Mouse (Mus musculus) forebrain, embryonic 15.5 days (tissue): ENCODE results near the gene Mto1. TPM values are rescaled to one million over a fixed set of nuclear protein-coding genes. Genes with fewer than 3 reads are reported as not detected.
"Not testable (repeated sequence)": the region's sequence is repeated elsewhere in the genome, so short reads cannot be mapped to it uniquely, and the experiment has no call there.

Experiments
- ATAC-seq: fragments of 200-750 bp; cut with Nextera tagmentation; replicated peaks from 2 replicates; pipeline ENCODE4 v1.8.0; 2017; ENCODE audit warnings: mild to moderate bottlenecking, moderate TSS enrichment, moderate library complexity
- H3K27ac ChIP-seq: fragments of 300-500 bp; sonication (generic); replicated peaks from 2 replicates; pipeline ENCODE4 v1.5.1; 2015; ENCODE audit warnings: mild to moderate bottlenecking, inconsistent platforms
- H3K27me3 ChIP-seq: fragments of 300-500 bp; sonication (generic); 2 replicates; pipeline ENCODE4 v1.6.1; 2015; ENCODE audit warnings: inconsistent platforms
- H3K36me3 ChIP-seq: fragments of 300-500 bp; sonication (generic); 2 replicates; pipeline ENCODE4 v1.6.1; 2015; ENCODE audit warnings: mild to moderate bottlenecking, inconsistent platforms
- H3K4me1 ChIP-seq: fragments of 300-500 bp; sonication (generic); 2 replicates; pipeline ENCODE4 v1.6.1; 2015; ENCODE audit warnings: inconsistent platforms
- H3K4me2 ChIP-seq: fragments of 300-500 bp; sonication (generic); replicated peaks from 2 replicates; pipeline ENCODE4 v1.6.1; 2015; ENCODE audit warnings: mild to moderate bottlenecking, inconsistent platforms
- H3K4me3 ChIP-seq: fragments of 300-500 bp; sonication (generic); 2 replicates; pipeline ENCODE4 v1.5.1; 2015; ENCODE audit warnings: mild to moderate bottlenecking, inconsistent platforms
- H3K9ac ChIP-seq: fragments of 300-500 bp; sonication (generic); replicated peaks from 2 replicates; pipeline ENCODE4 v1.6.1; 2015; ENCODE audit warnings: mild to moderate bottlenecking, inconsistent platforms
- H3K9me3 ChIP-seq: fragments of 300-500 bp; sonication (generic); 2 replicates; pipeline ENCODE4 v1.6.1; 2016; ENCODE audit warnings: inconsistent platforms
- WGBS: fragments of 180-500 bp; shearing (Covaris S2); methylation state at CpG from one replicate; pipeline ENCODE4 v1.1.7; 2015; ENCODE audit warnings: mixed read lengths; 5-methylcytosine and 5-hydroxymethylcytosine counted together
- polyA plus RNA-seq: library from polyadenylated mRNA; unstranded; fragments of >200 nt; fragmentation: Nextera tagmentation; extraction: Ambion mirVana; gene quantifications from 2 replicates; pipeline ENCODE4 v1.2.1, GENCODE M21; 2015

Mto1 gene
- polyA plus RNA-seq, 1 experiment from 2014 or later: 26.6 TPM

DNA sequence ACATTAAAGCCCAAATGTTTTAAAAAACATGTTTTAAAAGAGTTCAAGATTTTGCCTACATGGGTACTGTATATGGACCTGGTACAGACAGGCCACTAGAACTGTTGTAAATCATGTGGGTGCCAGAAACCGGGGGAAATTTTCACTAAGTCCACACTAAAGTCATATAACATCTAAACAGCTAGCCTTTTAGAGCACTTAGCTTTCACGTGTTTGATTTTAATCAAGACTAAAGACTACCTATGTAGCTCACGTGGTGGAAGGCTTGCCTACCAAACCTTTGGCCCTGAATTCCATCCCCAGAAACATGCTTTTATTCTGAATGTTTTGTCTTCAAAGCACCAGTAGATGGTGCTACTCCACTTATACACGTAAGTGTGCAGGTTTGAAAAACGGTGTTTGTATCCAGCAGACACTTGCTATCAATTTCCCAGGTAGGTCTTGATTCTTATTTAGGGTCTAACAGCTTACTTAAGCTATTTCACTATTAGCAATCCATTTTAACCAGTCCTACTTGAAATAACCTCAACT, 29.1 kb downstream of the Mto1 start:
- Histone ChIP-seq H3K4me1 (peaks cover 30% of the 10 kb centered on the region), H3K27ac (peak overlapping the region; percentile 20; the same call in 1 of the 2 replicates), H3K36me3 (peaks cover 60% of the 10 kb centered on the region), H3K9ac (no peak overlapping the region), H3K4me2 (no peak overlapping the region), H3K4me3 (no peak overlapping the region), H3K9me3 (no peaks in the 10 kb centered on the region), H3K27me3 (no peaks in the 10 kb centered on the region)
- no peak for ATAC-seq
- 6% methylated on average over 5 of the region's 5 CpGs for whole genome bisulfite sequencing

DNA sequence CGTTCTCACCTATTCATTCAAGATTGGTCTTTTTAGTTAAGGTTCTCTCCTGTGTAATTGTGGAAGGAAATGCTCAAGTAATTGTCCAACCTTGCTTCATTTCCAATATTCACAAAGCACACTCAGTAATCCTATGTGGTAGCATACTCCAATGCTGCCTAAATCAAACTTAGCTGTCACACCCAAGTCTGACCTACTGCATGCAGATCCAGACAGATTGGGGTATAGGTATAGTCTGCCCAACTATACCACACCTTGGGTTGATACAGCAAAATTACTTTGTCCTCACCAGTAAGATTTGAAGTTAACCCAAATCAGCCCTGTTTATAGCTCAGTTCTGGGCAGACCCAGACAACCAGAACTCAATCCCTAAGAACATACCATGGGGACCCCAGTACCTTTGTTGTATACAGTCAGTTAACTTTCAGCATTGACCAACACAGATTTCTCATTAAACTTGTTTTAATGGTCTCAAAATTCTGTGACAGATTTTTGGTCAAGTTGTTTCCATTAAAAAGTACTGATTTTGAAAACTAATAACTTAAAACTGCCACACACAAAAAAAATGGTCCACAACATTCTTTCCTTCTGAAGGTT, 30.1 kb downstream of the Mto1 start:
- 42% methylated on average over 1 of the region's 1 CpGs for WGBS
- not testable (repeated sequence) for ATAC-seq, H3K4me2 ChIP-seq

DNA sequence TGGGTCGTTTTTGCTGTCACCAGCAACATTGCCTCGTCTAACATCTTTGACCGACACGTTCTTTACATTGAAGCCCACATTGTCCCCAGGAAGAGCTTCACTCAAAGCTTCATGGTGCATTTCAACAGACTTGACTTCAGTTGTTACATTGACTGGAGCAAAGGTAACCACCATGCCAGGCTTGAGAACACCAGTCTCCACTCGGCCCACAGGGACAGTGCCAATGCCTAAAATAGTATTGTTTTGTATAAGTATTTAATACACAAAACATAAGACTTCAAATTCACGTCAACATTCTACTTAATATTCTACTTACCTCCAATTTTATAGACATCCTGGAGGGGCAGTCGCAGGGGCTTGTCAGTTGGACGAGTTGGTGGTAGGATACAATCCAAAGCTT, 31.3 kb downstream of the Mto1 start:
- H3K27me3 ChIP-seq, ATAC-seq, H3K9me3 ChIP-seq, H3K27ac ChIP-seq: not testable (repeated sequence)
- H3K9ac ChIP-seq: peak overlapping the region; percentile 33
- peaks cover 42% of the 10 kb centered on the region for H3K4me1 ChIP-seq
- peaks cover 44% of the 10 kb centered on the region for H3K36me3 ChIP-seq
- H3K4me2 ChIP-seq: peak overlapping the region; percentile 68
- H3K4me3 ChIP-seq: peak overlapping the region; percentile 95
- 24% methylated on average over 8 of the region's 8 CpGs for WGBS

More for the DNA sequence above, 30.1 kb downstream of the Mto1 start:
- H3K9me3 ChIP-seq, H3K27me3 ChIP-seq, H3K9ac ChIP-seq, H3K4me3 ChIP-seq: not testable (repeated sequence)
- Histone ChIP-seq H3K4me1 (peaks cover 38% of the 10 kb centered on the region), H3K27ac (peak overlapping the region; percentile 9; the same call in 1 of the 2 replicates), H3K36me3 (peaks cover 56% of the 10 kb centered on the region)

DNA sequence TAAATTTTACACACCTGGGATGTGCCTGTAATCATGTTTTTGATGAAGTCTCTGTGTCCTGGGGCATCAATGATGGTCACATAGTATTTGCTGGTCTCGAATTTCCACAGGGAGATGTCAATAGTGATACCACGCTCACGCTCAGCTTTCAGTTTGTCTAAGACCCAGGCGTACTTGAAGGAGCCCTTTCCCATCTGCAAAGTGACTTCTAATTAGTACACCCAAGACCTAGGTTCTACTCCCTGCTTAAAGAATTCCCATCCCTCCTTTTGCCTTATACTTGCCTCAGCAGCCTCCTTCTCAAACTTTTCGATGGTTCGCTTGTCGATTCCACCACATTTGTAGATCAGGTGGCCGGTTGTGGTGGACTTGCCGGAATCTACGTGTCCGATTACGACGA, 32.2 kb downstream of the Mto1 start:
- Histone ChIP-seq H3K36me3 (peaks cover 35% of the 10 kb centered on the region), H3K27ac (peak overlapping the region; percentile 96), H3K4me2 (peak overlapping the region; percentile 68), H3K9ac (peak overlapping the region; percentile 93), H3K4me3 (peak overlapping the region; percentile 95), H3K4me1 (peaks cover 42% of the 10 kb centered on the region)
- WGBS: under 1% methylated on average over 13 of the region's 13 CpGs
- not testable (repeated sequence) for H3K9me3 ChIP-seq, H3K27me3 ChIP-seq, ATAC-seq

DNA sequence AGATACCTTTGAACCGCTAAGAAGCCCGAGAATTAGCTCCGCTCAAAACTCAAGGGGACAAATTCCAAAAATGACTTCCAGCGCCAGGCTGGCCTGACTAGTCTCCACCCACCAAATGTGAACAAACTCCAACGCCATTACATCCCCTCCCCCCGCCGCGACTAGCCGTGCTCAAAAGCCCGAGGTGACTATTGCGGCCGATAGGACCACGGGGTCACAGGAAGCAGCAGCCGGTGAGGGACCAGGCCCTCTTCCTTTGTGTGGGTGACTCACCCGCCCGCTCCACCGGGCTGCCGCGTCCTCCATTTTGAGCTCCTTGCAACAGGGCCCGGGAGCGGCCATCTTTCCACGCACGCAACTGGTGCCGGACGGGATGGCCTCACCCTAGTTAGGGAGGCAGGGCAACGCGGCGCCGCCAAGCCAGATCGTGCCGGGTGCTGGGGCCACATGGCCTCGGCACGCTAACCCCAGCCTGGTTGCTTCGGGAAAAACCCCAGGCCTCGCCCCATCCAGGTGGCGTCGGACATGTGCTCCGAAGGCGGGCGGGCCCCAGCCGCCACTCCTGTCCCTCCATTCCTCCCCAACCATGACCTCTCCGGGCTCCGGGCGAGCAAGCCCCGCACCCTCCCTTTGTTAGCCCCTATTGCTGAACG, 32.8 kb downstream of the Mto1 start:
- WGBS: under 1% methylated on average over 46 of the region's 46 CpGs
- peak overlapping the region; percentile 96 for H3K27ac ChIP-seq
- H3K27me3 ChIP-seq: no peaks in the 10 kb centered on the region
- ATAC-seq: peak; percentile 18
- H3K9me3 ChIP-seq: no peaks in the 10 kb centered on the region
- peaks cover 42% of the 10 kb centered on the region for H3K4me1 ChIP-seq
- H3K4me3 ChIP-seq: peak overlapping the region; percentile 95
- peak overlapping the region; percentile 93 for H3K9ac ChIP-seq
- H3K36me3 ChIP-seq: peaks cover 33% of the 10 kb centered on the region
- peak overlapping the region; percentile 68 for H3K4me2 ChIP-seq

DNA sequence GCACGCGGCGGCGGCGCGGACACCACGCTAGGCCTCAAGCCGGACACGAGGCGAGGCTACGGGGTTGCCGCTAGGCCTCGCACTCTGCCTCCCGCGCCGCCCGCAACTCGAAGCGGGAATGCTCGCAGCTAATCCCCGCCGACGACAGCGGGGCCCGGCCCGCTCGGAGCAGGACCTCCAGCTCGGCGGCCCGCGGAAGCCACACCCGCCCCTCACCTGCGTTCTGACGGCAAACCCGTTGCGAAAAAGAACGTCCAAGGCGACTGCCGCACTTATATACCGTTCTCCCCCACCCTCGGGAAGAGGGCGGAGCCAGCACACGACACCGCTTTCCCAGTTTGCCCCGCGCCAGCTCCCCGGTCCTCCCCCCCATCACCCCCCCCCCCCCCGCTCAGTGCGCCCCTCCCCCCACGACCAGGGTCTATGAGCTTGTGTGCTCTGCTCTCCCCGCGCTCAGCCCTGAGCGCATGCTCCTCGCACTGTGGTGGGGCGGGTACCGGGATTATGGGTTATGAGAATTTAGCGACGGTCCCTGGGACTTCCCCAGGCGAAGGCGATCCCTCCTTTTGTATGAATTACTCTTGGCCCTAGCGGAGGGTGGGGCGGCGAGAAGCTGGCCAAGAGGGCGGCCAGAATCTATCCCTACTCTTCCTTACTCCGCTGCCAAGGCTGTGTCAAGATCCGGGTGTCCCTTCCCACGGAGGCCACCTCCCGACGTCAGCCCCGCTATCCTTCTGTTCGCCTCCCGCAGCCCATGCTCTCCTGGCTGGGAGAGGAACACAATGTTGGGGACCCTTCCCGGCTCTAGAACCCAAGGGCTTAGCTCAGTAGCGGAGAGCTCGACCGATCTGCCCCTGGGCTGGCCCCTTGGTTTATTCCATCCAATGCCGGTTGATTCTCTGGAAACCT, 33.7 kb downstream of the Mto1 start:
- Histone ChIP-seq H3K9me3 (no peaks in the 10 kb centered on the region), H3K4me2 (peak overlapping the region; percentile 68), H3K9ac (peak overlapping the region; percentile 93), H3K4me3 (peak overlapping the region; percentile 95), H3K36me3 (peaks cover 28% of the 10 kb centered on the region), H3K4me1 (peaks cover 42% of the 10 kb centered on the region), H3K27ac (peak overlapping the region; percentile 99), H3K27me3 (no peaks in the 10 kb centered on the region)
- peak; percentile 99 for ATAC-seq
- WGBS: under 1% methylated on average over 76 of the region's 77 CpGs

DNA sequence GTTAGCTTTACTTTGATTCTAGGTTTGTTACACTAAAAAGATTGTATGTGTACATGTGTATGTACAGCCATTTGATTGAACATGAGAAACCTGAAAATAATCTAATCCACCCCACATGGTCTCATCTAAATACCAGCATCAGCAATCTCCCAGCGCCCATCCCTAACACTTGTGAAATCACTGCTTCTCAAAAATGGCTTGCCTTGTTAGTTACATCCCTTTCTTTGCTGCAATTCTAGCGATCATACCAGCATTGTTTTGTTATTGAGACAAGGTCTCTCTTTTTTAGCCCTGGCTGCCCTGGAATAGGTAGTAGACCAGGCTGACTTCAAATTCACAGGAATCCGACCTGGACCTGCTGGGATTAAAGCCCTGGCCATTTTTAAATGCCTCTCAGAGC, 34.4 kb downstream of the Mto1 start:
- Histone ChIP-seq H3K9me3 (no peaks in the 10 kb centered on the region), H3K9ac (peak overlapping the region; percentile 82), H3K27ac (peak overlapping the region; percentile 99), H3K4me1 (peaks cover 36% of the 10 kb centered on the region), H3K27me3 (no peaks in the 10 kb centered on the region), H3K4me2 (peak overlapping the region; percentile 54), H3K36me3 (peaks cover 21% of the 10 kb centered on the region), H3K4me3 (peak overlapping the region; percentile 59)
- no peak for ATAC-seq
- whole genome bisulfite sequencing: 6% methylated on average over 3 of the region's 3 CpGs

DNA sequence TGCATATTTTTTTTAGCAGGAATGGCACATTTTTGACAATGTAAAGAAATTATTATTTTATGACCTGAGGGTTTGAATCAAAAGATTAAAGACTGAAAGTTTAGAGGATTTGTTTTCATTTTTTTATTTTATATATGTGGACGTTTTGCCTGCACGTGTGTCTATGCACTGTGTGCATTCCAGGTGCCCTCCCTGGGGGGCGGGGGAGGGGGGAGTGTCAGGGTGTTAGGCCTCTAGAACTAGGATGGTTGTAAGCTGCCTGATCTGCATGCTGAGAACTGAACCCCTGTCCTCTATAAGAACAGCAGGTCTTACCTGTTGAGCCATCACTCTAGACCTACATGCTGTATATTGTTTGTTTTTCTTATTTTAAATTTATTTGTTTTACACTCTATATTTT, 36.7 kb downstream of the Mto1 start:
- H3K4me2 ChIP-seq: no peak overlapping the region
- ATAC-seq: no peak
- H3K27ac ChIP-seq: no peak overlapping the region
- H3K36me3 ChIP-seq: peaks cover 3% of the 10 kb centered on the region; the same call in 1 of the 2 replicates
- H3K4me3 ChIP-seq: no peak overlapping the region
- WGBS: 76% methylated on average over 3 of the region's 3 CpGs
- no peak overlapping the region for H3K9ac ChIP-seq
- H3K27me3 ChIP-seq: no peaks in the 10 kb centered on the region
- H3K9me3 ChIP-seq: no peaks in the 10 kb centered on the region
- H3K4me1 ChIP-seq: peaks cover 27% of the 10 kb centered on the region

DNA sequence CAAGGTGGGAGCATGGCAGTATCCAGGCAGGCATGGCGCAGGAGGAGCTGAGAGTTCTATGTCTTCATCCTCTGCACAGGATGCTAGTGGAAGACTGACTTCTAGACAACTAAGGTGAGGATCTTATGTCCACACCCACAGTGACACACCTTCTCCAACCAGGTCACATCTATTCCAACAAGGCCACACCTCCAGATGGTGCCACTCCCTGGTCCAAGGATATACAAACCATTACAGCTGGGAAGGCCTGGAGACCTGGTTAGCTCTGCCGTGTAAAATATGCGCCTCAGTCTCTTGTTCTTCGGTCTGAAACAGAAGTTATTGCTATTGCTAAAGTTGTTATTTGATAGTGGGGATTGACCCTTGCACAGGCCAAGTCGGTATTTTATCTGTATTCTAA, 40.0 kb downstream of the Mto1 start:
- peaks cover 15% of the 10 kb centered on the region for H3K4me1 ChIP-seq
- not testable (repeated sequence) for H3K36me3 ChIP-seq, H3K9ac ChIP-seq, H3K4me2 ChIP-seq, H3K9me3 ChIP-seq, H3K27ac ChIP-seq, H3K27me3 ChIP-seq, H3K4me3 ChIP-seq, ATAC-seq
- WGBS: 97% methylated on average over 5 of the region's 5 CpGs

DNA sequence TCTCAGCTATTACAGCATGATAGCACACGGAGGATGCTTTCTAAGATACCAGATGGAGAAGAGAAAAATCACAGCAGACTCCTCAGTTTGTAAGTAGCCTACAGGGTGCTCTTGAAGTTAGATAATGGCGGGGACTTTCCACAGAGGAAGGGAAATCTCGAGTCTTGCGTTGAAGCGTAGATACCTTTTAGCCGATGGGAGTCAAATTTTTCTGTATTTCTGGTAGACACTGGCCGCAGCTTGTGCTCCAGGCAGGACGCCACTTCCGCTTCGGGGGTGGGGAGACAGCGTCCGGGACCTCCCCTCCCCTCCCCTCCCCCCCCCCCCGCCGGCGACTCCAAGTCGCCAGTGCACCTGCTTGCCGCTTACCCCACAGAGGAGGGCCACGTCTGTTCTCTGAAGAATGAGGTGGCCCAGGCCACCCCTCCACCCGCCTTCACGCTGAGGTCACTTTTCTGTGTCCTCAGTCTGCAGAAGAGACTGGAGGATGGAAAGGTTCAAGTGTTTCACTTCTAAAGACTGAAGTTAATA, 40.9 kb downstream of the Mto1 start, which contains the start of gene Eef1a1:
Gene Eef1a1, minus strand, starts transcription at position 262 of the 531 bp plus-strand sequence.
- WGBS: 2% methylated on average over 15 of the region's 20 CpGs
- H3K9ac ChIP-seq: peak within 1 kb of the TSS; percentile 32
- H3K27ac ChIP-seq: peak within 1 kb of the TSS; percentile 29; the same call in 1 of the 2 replicates
- H3K36me3 ChIP-seq: no peaks in the 10 kb centered on the region
- H3K4me3 ChIP-seq: peak within 1 kb of the TSS; percentile 38
- peak within 1 kb of the TSS; percentile 66 for H3K4me2 ChIP-seq
- H3K27me3 ChIP-seq: no peaks in the 10 kb centered on the region
- H3K4me1 ChIP-seq: peaks cover 13% of the 10 kb centered on the region
- peak; percentile 39; the same call in 1 of the 2 replicates for ATAC-seq
- no peaks in the 10 kb centered on the region for H3K9me3 ChIP-seq

DNA sequence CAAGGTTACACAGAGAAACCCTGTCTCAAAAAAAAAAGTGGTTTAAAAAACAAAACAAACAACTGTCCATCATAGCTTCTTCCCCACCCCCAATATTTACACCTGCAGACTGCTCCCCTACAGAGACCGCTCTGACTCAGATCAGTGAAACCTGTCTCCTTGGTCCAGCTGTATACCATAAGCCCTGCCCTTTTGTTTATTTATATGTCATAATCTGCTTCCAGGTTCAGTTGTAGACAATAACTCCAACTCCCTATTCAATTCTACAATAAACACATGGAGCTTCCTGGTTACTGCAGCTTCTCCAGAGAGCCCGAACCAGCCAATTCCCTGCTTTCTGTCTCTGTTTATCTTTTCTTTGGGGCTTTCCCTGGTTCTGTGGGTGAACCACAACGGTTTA, 43.2 kb downstream of the Mto1 start:
- H3K27ac ChIP-seq: no peak overlapping the region
- ATAC-seq: no peak
- WGBS: 89% methylated on average over 3 of the region's 3 CpGs
- peaks cover 10% of the 10 kb centered on the region for H3K4me1 ChIP-seq
- H3K36me3 ChIP-seq: no peaks in the 10 kb centered on the region
- no peak overlapping the region for H3K4me3 ChIP-seq
- no peaks in the 10 kb centered on the region for H3K9me3 ChIP-seq
- H3K9ac ChIP-seq: no peak overlapping the region
- H3K4me2 ChIP-seq: no peak overlapping the region
- H3K27me3 ChIP-seq: no peaks in the 10 kb centered on the region
